Mouse (Mus musculus): ENCODE measurements around the gene Enpp5.

Enpp5 gene

DNA sequence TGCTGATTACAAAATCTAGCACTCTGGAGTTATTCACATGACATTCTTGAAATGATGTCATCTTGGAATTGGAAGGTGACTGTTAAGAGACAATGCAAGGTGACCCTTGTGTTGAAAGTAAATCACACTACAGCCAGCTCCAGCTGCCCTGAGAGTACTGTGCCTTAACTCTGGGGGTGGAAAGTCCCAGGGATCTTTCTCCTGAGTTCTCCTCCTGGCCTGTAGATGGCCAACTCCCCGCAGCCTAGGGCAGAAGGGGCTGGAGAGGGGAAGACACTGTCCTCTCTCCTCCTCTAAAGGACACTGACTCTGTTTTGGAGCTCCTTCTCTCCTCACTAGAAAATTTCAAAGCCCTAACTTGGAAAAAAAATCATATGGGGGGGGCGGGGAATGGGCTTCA is 12.9 kb downstream of the Enpp5 start:
- no peak for DNase-seq (ENCODE audit: low spot score)

DNA sequence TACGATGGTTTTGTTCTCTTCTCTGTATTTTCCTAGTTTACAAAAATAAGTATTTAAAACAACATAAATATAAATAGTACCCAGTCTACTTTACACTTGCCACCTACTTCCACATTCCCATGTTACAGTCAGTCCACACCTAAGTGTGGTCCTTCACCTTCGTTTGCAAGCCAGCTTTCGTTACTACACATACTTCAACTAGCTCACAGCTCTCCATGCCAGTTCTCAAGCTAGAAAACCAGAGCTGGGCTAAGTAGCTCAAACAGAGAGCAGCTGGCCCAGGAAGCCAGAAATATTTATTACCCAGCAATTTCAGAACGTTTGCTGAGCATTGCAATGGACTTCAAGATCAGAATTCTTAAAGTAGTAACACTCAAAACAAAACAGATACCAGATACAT is 21.9 kb downstream of the Enpp5 start:
- no peak for DNase-seq (ENCODE audit: low spot score)

DNA sequence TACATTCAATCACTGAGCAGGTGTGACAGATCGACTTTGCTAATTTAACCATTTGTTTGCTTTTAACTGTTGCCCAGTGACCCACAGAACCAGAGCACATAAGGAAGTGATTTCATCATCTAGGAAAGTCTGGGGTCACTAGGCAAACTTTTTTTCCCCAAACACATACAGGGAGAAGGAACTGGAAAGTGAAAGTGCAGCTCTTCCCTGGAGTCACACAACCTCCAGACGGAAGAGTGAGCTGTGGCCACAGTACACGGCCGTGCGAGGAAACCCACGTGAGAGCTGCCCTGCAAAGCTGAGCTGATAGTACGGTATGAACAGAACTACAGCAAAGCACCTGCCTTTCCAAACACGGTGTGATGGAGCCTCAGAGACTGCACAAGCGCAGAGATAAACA is 22.3 kb downstream of the Enpp5 start:
- DNase-seq (ENCODE audit: low spot score) = no peak

DNA sequence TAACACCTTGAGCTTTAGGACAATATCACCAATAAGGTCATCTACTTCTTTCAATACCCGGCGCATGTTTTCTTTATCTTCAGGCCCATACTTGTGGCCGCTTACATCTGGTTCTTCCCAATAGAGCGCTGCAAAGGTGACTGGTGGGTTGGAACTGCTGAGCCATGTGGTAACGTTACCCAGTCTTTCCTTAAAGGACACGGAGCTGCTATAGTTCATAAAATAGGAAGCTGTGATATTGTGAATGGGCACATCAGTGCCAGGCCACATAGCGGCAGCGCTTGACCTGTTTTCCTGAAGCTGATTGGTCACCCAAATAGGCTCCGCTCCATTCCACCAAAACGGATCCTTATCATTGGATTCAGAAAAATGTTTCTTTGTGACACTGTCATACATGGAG is 23.3 kb downstream of the Enpp5 start:
- DNase-seq (ENCODE audit: low spot score) = no peak

DNA sequence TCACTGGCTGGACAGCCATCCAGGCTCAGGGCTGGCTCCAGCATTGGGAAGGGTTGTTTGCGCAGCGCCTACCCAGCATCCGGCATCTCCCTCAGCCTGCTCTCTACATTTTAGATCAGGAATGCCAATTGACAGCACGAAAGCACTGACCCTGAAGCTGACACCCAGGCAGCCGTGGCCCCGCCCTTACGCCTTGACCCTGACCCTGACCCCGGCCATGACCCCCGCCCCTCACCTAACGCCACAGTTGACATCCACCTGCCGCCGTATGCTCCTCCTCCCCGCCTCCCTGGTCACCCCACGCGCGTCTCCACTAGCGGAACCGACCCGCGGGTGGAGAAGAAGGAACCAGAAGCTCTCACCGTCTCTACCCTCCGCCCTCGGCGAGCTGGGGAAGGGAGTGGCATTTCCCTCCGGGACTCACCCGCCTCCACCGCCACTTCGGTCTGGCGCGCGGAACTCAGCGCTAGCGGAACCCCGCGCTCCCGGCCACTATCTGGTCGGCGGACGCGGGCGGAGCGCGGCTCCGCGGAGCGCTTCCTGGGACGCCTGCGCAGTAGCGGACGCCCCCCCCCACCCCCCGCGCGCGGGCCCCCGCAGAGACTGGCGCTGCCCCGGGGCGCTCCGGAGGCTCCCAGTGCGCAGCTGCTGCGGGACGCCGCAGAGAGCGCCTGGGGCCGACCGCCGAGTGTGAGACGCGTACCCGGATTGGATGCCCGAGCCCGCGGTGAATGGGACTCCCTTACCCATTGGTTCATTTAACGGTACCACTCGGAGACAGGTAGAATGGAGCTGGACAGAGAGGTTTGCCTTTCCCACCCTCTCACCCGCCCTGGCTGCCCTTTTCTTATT is 26.9 kb downstream of the Enpp5 start, which contains the start of gene Enpp4:
Gene Enpp4, minus strand, starts transcription at position 523 of the 852 bp plus-strand sequence.
- DNase-seq (ENCODE audit: low spot score) = peak; percentile 91

DNA sequence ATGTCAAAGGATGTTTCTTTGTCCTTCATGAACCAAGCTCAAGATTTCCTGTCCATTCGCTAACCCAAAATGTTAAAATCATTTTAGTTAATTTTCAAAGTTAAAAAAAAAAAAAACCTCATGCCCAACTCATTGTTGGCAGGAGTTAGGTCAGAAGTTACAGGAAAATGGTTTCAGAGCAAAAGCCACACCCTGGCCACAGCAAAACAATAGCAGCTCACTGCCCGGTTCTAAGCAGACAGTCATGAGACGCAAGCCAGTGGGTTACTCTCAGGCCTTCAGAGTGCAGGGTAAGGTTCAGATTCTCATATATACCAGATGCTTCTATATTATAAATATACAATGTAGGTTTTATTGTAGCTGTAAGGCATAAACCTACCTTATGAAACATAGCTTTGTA is 29.7 kb downstream of the Enpp5 start:
- no peak for DNase-seq (ENCODE audit: low spot score)

DNA sequence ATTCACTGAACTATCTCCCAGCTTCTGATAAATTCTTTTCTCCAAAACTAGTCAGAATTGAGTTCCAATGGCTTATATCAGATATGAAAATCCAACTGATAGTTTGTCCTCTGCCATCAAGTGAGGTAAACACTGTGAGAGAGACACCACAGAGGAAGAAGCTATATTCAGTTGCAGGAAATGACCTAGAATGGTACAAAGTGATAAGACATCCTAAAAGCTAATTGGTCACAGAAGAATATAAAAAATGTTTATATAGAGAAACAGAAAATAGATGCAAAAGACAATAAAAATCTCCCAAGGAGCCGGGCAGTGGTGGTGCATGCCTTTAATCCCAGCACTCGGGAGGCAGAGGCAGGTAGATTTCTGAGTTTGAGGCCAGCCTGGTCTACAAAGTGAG is 38.0 kb downstream of the Enpp5 start:
- DNase-seq (ENCODE audit: low spot score) = no peak

DNA sequence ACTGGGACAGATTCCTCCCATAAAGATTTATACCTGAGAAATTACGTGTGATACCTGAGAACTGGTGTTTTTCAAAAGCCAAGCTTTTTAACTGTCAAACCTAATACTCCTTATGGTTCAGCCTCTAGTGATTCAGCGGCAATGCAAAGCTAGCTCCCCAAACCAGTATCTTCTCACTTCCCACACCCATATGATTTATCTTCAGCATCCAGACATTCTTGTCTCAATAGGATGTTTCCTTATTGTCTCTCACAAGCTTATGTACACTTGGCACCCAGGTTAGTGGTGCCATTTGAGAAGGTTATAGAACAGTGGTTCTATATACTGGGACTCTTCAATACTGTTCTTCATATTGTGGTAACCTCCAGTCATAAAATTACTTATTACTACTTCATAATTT is 39.1 kb downstream of the Enpp5 start:
- DNase-seq (ENCODE audit: low spot score) = no peak

DNA sequence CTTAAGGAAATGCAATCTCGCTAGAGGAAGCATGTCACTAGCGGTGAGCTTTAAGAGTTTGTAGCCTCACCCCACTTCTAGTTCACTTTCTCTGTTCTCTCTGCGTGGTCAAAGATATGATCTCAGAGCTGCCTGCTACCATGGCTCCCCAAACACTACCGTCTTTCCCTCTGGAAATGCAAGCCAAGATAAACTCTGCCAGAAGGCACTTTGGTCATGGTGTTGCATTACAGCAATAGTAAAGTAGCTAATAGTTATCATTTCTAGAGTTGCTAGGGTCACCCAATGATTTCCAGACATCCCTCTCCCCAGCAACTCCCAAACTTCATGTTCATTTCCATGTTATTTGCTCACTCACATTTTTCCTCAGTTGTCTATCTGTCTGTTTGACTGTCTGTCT is 39.6 kb downstream of the Enpp5 start:
- DNase-seq (ENCODE audit: low spot score) = no peak

DNA sequence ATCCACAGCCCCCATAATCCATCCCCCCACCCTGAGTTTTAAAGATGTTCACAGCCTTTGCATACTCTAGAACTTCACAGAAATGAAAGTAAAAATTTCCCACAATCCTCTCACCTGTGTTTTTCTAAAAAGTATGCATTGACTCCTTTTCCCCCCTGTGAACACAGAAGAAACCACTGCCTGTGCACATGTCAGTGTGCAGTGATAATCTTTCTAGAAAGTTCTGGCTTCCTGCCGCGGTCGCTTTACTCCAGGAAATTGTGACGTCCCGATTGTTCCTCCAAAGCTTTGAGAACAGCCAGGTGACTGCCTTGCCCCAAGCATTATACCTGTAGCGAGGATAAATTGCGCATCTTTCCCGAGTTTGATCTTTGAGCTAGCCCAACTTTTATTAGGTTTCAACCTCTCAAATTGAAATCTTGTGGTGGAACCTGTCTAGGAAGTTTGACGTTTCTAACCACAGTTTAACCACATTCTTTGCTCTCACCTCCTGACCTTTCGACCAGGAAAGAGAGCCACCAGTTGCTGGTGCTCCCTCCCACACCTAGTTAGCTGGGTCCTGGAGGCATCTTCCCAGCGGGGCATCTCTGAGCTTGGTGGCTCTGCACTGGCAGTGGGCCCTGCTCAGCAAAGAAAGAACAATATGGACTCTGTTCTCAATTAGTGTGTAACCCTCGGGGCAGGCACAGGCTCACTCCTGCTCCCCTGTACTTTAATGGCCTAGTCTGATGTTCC is 42.9 kb downstream of the Enpp5 start:
- DNase-seq (ENCODE audit: low spot score) = no peak

DNA sequence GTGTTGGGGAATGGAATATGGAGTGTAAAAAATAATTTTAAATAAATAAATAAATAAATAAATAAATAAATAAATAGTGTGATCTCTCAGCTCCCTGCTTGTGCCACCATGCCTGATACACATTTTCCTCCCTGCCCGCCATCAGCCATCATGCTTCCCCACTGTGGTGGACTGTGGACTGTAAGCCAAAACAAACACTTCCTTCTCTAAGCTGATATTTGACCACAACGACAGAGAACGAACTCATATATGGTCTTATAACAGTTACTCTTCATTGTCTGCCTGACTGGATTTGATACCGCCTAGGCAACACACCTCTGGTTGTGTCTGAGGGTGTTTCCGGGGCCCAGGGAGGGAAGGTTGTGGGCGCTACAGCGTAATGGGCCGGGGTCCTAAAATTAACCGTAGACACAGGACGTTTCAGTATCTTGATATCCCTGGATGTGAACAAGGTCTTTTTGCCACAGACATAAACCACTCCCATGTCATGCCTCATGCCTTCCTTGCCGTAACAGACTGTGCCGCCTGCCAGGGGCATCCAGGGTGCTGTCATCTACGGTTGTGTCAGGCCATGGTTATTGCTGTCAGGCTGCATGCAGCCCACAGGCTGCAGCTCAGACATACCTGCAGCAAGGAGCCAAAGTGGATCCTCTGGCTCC is 50.6 kb downstream of the Enpp5 start:
- no peak for DNase-seq (ENCODE audit: low spot score)

DNA sequence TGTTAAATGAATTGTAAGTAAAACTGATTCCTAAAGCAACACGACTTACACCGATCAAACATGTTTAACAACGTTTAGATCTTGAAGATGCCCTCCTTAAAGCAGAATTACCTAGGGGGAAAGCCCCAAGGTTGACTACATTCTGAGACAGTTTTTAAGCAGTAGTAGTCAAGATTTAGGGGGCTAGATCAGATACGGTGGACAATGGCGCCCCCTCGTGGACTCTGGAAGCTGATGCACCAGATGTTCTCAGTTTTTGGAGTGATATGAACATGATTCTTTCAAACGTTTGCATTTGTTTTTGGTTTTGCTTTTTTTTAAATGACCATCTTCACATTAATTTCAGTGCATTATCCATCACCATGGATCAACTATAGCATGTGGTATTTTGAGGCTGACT is 51.8 kb downstream of the Enpp5 start:
- DNase-seq (ENCODE audit: low spot score) = peak; percentile 86

DNA sequence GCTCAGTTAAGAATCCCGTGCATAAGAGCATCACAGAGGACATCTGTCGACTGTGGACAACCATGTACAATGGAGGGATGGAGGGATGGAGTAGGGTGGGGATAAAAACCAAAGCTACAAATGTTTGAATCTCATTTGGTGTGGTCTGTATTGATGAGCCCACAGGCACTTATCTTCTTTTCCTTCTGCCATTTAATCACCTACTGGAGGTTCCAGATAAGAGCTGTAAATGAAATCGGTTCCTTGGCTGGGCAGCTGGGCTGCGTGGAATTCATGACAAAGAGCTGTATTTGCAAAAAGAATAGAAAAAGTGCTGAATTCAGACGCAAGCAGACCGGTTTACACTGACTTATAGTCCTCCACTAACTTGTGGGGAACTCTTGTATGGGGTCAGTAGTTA is 55.5 kb downstream of the Enpp5 start:
- DNase-seq (ENCODE audit: low spot score) = no peak

DNA sequence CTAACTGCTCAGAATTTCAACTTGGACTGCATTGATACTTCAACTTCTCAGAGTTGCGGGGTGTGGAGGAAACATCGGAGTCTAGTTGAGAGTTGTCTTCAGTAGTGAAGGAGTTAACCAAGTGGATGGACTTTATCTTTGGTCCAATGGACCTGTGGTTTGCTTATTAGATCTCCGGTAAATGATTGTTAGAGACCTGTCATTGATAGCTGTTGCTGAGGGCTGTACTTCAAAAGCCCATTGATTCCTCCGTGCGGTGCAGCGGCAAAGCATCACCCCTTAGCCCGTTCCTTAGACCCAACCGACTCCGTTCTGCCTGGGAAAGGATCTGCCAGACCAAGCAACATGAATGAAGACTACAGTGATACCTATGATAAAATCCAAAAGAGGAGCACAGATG is 55.9 kb downstream of the Enpp5 start:
- DNase-seq (ENCODE audit: low spot score) = no peak

DNA sequence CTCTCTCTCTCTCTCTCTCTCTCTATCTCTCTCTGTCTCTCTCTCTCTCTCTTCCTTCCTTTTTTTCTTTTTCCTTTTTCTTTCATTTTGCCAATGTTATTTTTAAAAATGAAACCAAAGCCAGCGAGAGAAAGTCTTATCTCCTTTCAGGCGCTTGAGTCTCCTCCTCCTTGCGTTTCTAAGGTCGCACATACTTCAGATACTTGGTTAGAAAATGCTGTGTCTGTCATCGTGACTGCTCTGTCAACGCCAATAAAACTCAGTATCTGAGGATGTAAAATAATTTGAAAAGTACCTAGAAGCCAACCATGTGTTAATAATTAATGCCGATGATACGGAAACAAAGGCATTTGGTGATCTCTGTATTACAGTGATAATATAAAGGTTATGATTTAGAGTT is 57.4 kb downstream of the Enpp5 start:
- DNase-seq (ENCODE audit: low spot score) = no peak
